9 mouse cellular contexts compared by ENCODE assay signal in genomic region chr6:93758114-93758513, GRCm38 (mm10).
DNase-seq lines count a peak whose midpoint lies in the region; ATAC-seq lines count a peak whose summit lies in the region.
"Had no signal": no experiment of that assay in that cellular context is flagged by ENCODE, and none has a peak within 500 bp of the region (broad histone marks: within the 10 kb centered on the region; RNA-seq: fewer than 3 reads in every experiment).

No protein-coding gene starts in this region.

- no peaks in the 10 kb centered on the region for H3K27me3 ChIP-seq in kidney, embryonic 15.5 days
- no peaks in the 10 kb centered on the region for H3K27me3 ChIP-seq in forebrain, embryonic 14.5 days (replicated peaks; ENCODE audit: control insufficient read depth, insufficient read depth, low read length)
- H3K27me3 ChIP-seq in hindbrain, embryonic 14.5 days (ENCODE audit: control insufficient read depth, insufficient read depth, low read length), result no peaks in the 10 kb centered on the region
- no peaks in the 10 kb centered on the region for H3K27me3 ChIP-seq in midbrain, embryonic 16.5 days (ENCODE audit: control insufficient read depth, insufficient read depth, low read depth, low read length)

- H3K9ac ChIP-seq in kidney, embryonic 15.5 days, result no peak overlapping the region
- no peak overlapping the region for H3K9ac ChIP-seq in forebrain, embryonic 14.5 days (ENCODE audit: low read length)
- no peak overlapping the region for H3K9ac ChIP-seq in hindbrain, embryonic 14.5 days
- peak overlapping the region; percentile 1; the same call in 1 of the 2 replicates for H3K9ac ChIP-seq in midbrain, embryonic 16.5 days (ENCODE audit: low read depth, low read length)

- no peak overlapping the region for H3K4me3 ChIP-seq in kidney, embryonic 15.5 days (replicated peaks)
- no peak overlapping the region for H3K4me3 ChIP-seq in forebrain, embryonic 14.5 days (ENCODE audit: low read depth, low read length)
- H3K4me3 ChIP-seq in hindbrain, embryonic 14.5 days (replicated peaks; ENCODE audit: low read length), result no peak overlapping the region
- H3K4me3 ChIP-seq in midbrain, embryonic 16.5 days (ENCODE audit: low read depth, low read length), result no peak overlapping the region
- H3K4me3 ChIP-seq: myocyte had no signal

- peaks cover 5% of the 10 kb centered on the region; the same call in 1 of the 2 replicates for H3K36me3 ChIP-seq in kidney, embryonic 15.5 days
- H3K36me3 ChIP-seq in forebrain, embryonic 14.5 days (ENCODE audit: control insufficient read depth, insufficient read depth, low read length), result peaks cover 30% of the 10 kb centered on the region
- peaks cover 45% of the 10 kb centered on the region for H3K36me3 ChIP-seq in hindbrain, embryonic 14.5 days (replicated peaks; ENCODE audit: control insufficient read depth, insufficient read depth)
- peaks cover 14% of the 10 kb centered on the region; the same call in 1 of the 2 replicates for H3K36me3 ChIP-seq in midbrain, embryonic 16.5 days (ENCODE audit: control insufficient read depth, insufficient read depth, low read length)

- peaks cover 9% of the 10 kb centered on the region for H3K4me1 ChIP-seq in kidney, embryonic 15.5 days
- H3K4me1 ChIP-seq in forebrain, embryonic 14.5 days (ENCODE audit: control insufficient read depth, insufficient read depth, low read length), result no peaks in the 10 kb centered on the region
- H3K4me1 ChIP-seq in hindbrain, embryonic 14.5 days (replicated peaks; ENCODE audit: control insufficient read depth, insufficient read depth, low read length), result no peaks in the 10 kb centered on the region
- H3K4me1 ChIP-seq in midbrain, embryonic 16.5 days (ENCODE audit: control insufficient read depth, insufficient read depth, low read length), result peaks cover 9% of the 10 kb centered on the region; the same call in 1 of the 2 replicates

- no peak for ATAC-seq in kidney, embryonic 15.5 days (replicated peaks; ENCODE audit: low FRiP score)
- no peak for ATAC-seq in forebrain, embryonic 14.5 days
- no peak for ATAC-seq in hindbrain, embryonic 14.5 days (ENCODE audit: low FRiP score)
- no peak for ATAC-seq in midbrain, embryonic 16.5 days

- no peaks in the 10 kb centered on the region for H3K9me3 ChIP-seq in kidney, embryonic 15.5 days (replicated peaks)
- no peaks in the 10 kb centered on the region for H3K9me3 ChIP-seq in forebrain, embryonic 14.5 days (replicated peaks; ENCODE audit: control insufficient read depth, low read length)
- H3K9me3 ChIP-seq in hindbrain, embryonic 14.5 days (ENCODE audit: control insufficient read depth, low read length), result no peaks in the 10 kb centered on the region
- H3K9me3 ChIP-seq in midbrain, embryonic 16.5 days (replicated peaks; ENCODE audit: control insufficient read depth, low read length, poor library complexity, severe bottlenecking), result no peaks in the 10 kb centered on the region

- peak overlapping the region; percentile 64; the same call in 1 of the 2 replicates for H3K27ac ChIP-seq in kidney, embryonic 15.5 days
- H3K27ac ChIP-seq in forebrain, embryonic 14.5 days (ENCODE audit: low read depth, low read length), result 0 out of 2 replicates have a peak overlapping the region, but pooled peaks have one; percentile 53
- peak overlapping the region; percentile 68; the same call in 1 of the 2 replicates for H3K27ac ChIP-seq in hindbrain, embryonic 14.5 days
- peak overlapping the region; percentile 65 for H3K27ac ChIP-seq in midbrain, embryonic 16.5 days (ENCODE audit: low read length)

- 62% methylated on average over 3 of the region's 3 CpGs for WGBS in kidney, embryonic 15.5 days
- WGBS in forebrain, embryonic 14.5 days, result 72% methylated on average over 3 of the region's 3 CpGs
- WGBS in hindbrain, embryonic 14.5 days, result 54% methylated on average over 3 of the region's 3 CpGs
- WGBS in midbrain, embryonic 16.5 days, result 60% methylated on average over 3 of the region's 3 CpGs

- no peak overlapping the region for H3K4me2 ChIP-seq in kidney, embryonic 15.5 days
- H3K4me2 ChIP-seq in forebrain, embryonic 14.5 days (ENCODE audit: low read length), result no peak overlapping the region
- no peak overlapping the region for H3K4me2 ChIP-seq in hindbrain, embryonic 14.5 days (replicated peaks)
- no peak overlapping the region for H3K4me2 ChIP-seq in midbrain, embryonic 16.5 days (ENCODE audit: low read length)

- no peak for DNase-seq in kidney, postnatal 14 days
- no peak for DNase-seq in forebrain, embryonic 14.5 days (ENCODE audit: low spot score)
- no peak for DNase-seq in hindbrain, embryonic 14.5 days (ENCODE audit: low spot score)
- DNase-seq in cerebellum, adult 18-20 months, result no peak
- DNase-seq in urinary bladder, adult 18-20 months (ENCODE audit: low spot score in 2 of 2), result no peak
- DNase-seq in Muller cell, postnatal 12 days (ENCODE audit: inconsistent ontology term), result no peak
